Mouse (Mus musculus) brain, embryonic 14.5 days (tissue): ENCODE results near the gene Kcne2. TPM values are rescaled to one million over a fixed set of nuclear protein-coding genes. Genes with fewer than 3 reads are reported as not detected.
A peak's percentile ranks its signal among the peaks of the same experiment; 100 is the strongest.

Source experiments
- DNase-seq: peaks from one replicate; pipeline ENCODE4 v3.0.0-alpha.2; 2011; ENCODE audit warnings: low read depth
- CTCF ChIP-seq: fragments of 200-500 bp; IDR thresholded peaks from 2 replicates; pipeline ENCODE4 v1.5.1; 2012; ENCODE audit warnings: inconsistent platforms, mild to moderate bottlenecking, moderate library complexity, borderline replicate concordance; ENCODE audit not compliant: insufficient read depth, insufficient read length; ENCODE audit errors: extremely low read depth
- POLR2A ChIP-seq: fragments of 200-500 bp; IDR thresholded peaks from 2 replicates; pipeline ENCODE4 v1.6.1; 2012; ENCODE audit warnings: mild to moderate bottlenecking, inconsistent platforms, borderline replicate concordance; ENCODE audit not compliant: poor library complexity, insufficient read depth, insufficient read length, severe bottlenecking; ENCODE audit errors: extremely low read depth
- polyA plus RNA-seq: library from polyadenylated mRNA; depleted of rRNA; stranded (reverse); fragments of >200 nt; gene quantifications from 2 replicates; pipeline ENCODE4 v1.2.3, GENCODE M21; 2012; rRNA removed

Gene Kcne2
- polyA plus RNA-seq, result 12.4 and 25.3 TPM in 2 replicates

DNA sequence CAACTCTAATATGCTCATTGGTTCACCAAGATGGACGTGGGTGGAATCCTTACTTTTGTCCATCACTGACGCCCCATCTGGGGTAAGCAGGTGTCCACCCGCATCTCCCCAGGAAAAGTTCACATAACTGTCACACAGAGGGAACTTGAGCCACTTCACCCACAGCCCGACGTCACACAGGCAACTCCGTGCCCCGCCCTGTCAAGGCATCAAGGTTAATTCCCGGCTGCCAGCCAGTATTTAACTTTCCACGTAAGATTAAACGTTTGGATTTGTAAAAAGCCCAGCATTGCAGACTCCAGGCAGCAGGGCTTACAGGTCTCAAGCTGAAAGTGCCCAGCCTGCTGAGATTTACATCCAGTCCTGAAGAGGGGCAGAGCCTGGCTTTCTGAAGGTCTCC lies at the start of gene Kcne2:
Gene Kcne2, plus strand, starts transcription at position 289 of the 400 bp plus-strand sequence.
- no peak for DNase-seq
- TF ChIP-seq POLR2A, result no peak
- TF ChIP-seq CTCF, result no peak

DNA sequence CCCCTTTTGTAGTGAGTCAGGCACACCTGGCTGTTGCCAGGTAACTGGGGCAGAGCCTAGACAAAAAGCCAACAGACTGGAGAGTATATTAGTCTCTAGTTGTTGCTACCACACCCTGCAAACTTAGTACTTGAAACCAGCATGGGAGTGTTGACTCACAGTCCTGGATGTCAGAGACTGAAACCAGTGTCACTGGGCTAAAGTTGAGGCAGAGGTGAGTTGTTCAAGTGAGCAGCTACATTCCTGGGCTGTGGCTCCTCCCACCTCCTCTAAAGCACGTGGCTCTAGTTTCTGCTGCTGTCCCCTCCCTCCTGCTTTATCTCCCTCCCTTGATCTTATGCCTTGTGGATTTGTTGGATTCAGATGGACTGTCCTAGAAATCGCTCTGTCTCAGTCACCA lies 46.3 kb upstream of the Kcne2 start:
- TF ChIP-seq CTCF, result no peak
- TF ChIP-seq POLR2A, result no peak
- DNase-seq, result no peak

DNA sequence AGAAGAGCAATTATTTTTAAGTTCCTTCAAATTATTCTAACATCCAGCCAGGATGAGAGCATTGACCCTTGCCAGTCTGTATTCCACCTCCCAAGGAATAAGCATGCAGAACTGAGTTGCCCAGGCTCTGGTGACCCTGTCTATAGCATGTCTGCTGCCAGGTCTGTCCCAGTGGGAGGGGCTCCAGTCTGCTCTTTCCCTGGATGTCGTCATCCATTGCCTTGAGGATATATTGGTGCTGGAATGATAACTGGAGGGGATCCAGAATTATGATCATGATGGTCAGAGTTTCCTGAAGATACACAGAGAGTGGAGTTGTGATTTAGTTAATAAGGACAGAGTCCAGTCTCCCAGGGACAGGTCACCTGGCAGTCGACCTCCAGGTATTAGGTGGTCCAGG lies 45.2 kb upstream of the Kcne2 start:
- no peak for TF ChIP-seq CTCF
- TF ChIP-seq POLR2A, result no peak
- DNase-seq, result no peak

DNA sequence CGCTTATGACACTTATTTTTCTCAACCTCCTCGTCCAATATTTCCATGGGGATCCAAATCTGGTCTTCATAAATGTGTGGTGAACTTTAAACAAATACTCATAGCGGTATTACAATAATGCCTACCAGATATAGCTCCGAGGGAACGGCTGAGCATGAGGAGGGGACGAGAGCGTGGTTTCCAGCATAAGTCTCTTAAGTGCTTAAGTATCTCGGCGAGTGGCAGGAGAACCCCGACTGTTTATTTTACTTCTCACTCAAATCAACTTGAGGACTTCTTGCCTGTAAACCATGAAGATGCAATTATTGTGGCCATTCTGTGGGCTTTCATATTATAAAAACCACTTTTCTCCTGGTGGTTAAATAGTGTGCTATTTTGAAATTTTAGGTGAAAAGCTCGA lies 44.5 kb upstream of the Kcne2 start:
- no peak for DNase-seq
- TF ChIP-seq POLR2A, result no peak
- TF ChIP-seq CTCF, result no peak

DNA sequence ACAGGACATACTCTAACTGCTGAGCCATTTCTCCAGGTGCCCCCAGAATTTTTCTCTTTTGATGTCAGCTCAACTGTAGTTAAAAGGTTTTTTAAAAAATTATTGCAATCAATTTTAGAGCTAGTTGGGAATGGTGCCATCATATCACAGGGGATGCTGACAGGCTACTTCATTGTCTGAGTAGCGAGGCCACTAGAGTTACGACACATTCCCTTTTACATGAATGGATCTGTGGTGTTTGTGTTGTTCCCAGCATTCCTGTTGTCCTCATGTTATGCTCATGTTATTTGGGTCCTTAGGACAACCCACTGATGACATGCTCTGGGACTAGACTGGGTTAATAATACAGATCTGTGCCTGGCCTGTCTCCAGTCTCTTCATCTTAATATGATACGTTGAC lies 42.5 kb upstream of the Kcne2 start:
- DNase-seq, result no peak

DNA sequence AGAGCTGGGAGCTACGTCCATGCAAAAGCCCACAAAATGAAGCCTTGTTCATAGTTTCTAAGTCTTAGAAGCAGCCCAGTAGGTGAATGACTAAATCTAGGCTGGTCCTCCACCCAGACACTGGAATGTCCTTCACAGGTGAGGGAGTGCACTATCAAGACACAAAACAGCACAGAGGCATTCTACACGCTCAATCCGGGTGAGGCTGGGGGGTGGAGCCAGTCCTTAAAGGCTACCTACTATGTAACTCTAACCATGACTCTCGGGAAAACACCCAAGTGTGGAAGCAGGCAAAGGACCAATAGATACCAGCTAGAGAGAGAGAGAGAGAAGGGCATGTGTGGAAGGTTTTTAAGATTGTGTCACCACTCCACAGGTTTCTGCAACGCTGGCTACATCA lies 41.7 kb upstream of the Kcne2 start:
- no peak for DNase-seq
- TF ChIP-seq CTCF (no peak), POLR2A (no peak)

More for the DNA sequence above, 42.5 kb upstream of the Kcne2 start:
- TF ChIP-seq CTCF (no peak), POLR2A (no peak)

DNA sequence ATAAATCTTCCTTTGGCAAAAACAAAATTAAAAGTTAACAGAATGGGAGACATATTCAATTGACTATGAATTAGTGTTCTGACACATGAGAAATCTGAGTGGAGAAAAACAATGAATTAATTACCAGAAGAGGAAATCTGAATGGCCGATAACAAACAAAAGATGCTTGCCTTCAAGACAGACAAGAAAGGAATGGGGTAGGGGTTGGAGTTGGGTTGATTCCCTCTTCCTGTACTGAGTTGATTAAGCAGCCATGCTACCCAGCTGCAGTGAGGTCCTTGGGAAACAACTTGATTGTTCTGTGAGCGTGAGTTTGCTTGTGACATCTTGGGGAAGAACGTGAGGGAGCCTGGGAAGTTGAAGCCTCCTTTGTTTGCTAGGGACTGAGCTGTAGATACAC lies 37.9 kb upstream of the Kcne2 start:
- no peak for DNase-seq
- TF ChIP-seq CTCF, result no peak

DNA sequence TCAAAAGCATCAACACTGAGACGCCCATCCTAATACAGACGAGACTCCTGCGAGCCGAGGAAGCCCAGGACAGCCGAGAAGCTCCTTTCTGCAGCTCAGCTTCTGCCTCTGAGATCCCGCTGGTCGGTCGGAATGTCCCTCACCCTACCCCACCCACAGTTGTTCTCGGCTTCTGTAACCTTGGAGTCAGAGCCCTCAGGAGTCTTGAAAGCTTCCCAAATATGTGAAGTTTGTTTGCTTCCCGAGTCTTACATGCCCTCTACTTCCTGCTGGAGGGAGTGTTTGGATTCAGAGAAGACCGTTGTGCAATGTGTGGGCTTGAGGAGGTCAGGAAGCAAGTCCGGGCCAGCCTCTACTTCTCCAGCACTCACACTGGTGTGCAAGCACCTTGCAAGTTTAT lies 24.3 kb upstream of the Kcne2 start:
- TF ChIP-seq CTCF, result no peak
- TF ChIP-seq POLR2A, result no peak
- DNase-seq, result no peak

DNA sequence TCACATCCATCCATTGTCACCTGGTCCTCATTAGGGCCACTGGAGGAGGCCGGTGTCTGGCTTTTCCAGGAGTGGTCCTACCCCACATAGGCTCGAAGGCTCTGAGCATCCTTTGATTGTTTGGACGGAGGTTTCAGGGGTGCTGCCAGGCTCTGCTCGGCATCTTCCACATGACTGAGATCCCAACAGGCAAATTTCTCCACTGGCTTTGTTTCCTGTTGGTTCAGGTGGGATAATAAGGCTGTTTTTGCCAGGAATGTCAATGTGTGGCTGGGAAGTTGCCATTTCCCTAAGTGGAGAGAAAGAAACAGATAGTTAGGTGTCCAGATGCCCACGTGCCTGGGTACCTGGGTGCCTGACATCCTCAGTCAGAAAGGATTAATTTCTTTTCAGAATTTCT lies 17.7 kb upstream of the Kcne2 start:
- TF ChIP-seq POLR2A, result no peak
- TF ChIP-seq CTCF, result no peak
- no peak for DNase-seq

DNA sequence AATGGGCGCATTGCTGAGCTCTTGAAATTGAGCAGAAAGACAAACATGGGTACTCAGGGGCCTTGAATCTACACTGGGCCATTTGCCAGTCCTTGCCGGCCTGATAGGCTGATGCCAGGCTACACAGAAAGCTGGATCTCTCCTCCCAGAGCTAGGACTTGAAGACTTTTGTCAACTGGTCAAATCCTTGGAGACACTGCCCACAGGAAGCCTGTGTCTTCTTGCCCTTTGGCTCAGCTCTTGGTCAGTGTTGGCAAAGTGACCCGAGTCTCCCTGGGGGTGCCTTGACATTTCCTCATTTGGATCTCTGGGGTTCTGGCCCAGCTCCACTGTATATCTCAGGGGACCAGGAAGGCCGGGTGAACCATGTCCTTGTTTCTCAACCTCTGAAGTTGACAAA lies 16.7 kb upstream of the Kcne2 start:
- no peak for DNase-seq
- TF ChIP-seq CTCF, result no peak

DNA sequence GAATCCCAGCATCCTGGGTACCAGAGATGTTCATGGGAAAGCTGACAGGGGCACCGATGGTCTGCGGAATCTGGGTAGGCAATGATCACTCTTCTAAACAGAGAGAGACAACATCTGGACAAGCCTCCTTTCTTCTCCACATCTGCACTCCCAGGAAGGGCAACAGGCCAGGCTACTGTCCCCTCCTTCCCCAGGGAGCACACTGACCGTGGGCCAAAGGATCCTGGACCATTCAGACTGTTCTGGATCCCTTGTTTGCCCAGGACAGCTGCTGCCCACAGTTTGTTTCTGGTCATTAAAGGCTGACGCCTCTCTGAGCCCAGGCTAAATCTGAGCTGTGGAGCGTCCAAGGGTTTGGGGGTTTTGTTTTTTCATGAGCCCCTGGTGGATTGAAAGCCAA lies 9.5 kb upstream of the Kcne2 start:
- TF ChIP-seq POLR2A, result no peak
- no peak for TF ChIP-seq CTCF
- no peak for DNase-seq

DNA sequence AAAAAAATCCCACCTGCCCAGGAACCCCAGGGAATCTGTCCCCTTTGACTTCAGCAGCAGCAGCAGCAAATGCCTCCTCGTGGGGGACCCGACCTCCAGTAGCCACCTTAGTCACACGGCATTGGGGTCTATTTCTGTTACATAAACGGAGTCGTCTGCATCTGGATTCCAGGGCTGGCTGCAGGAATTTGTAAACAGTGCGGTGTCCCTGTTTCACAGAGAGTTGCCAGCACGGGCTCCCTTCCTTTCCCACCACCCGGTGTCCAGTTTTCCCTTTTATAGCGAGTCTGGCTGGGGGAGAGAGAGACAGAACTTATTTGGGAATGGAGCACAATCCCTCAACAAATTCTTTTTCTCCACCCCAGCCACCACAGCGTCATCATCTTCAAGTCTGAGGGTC lies 7.1 kb upstream of the Kcne2 start:
- no peak for TF ChIP-seq POLR2A
- TF ChIP-seq CTCF, result no peak
- DNase-seq, result no peak

DNA sequence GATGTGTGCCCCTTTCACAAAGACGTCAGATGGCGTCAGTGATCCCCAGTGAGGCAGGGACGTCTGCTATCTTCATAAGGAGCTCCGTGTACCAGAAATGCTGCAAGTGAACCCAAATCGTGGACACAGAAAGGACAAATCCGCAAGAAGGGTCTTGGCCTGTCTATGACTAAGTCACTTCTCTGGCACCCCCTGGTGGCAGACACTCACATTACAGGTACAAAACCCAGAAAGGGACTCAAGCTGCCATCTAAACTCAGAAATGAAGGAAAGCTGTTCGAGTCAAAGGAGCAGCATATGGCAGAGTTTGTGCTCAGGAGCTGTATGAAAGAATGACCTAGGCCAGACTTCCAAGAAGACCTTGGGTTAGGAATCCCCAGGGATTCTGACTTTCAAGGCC lies 5.6 kb upstream of the Kcne2 start:
- TF ChIP-seq POLR2A (no peak), CTCF (peak; percentile 87)
- DNase-seq, result peak; percentile 91
